Mouse (Mus musculus) gastrocnemius, adult 8-10 months (tissue): Measurements from ENCODE around the gene Rasgrp3. TPM values are rescaled to one million over a fixed set of nuclear protein-coding genes. Genes with fewer than 3 reads are reported as not detected.

Experiments
- DNase-seq, 2 experiments: peaks; one replicate each; pipeline ENCODE4 v3.0.0; 2022; ENCODE audit warnings: low spot score in 2 of 2
- total RNA-seq, 4 experiments: library from RNA; stranded (reverse); gene quantifications; 2 replicates each; pipeline ENCODE4 v1.2.4; 2022

The Rasgrp3 gene
- 10 to 100 TPM; 25.1 to 34.5 (median 30.4) TPM for total RNA-seq

GRCm38 (mm10) chr17:75435599-75435998 is at the start of gene Rasgrp3:
Gene Rasgrp3 (plus strand): TSS chr17:75435896.
- DNase-seq, result no peak

GRCm38 (mm10) chr17:75388402-75388801 is 47.3 kb upstream of the Rasgrp3 start:
- no peak for DNase-seq

GRCm38 (mm10) chr17:75390142-75390541 is 45.6 kb upstream of the Rasgrp3 start:
- no peak for DNase-seq

GRCm38 (mm10) chr17:75391429-75392192 is 44.1 kb upstream of the Rasgrp3 start:
- DNase-seq, result no peak

GRCm38 (mm10) chr17:75406405-75406804 is 29.3 kb upstream of the Rasgrp3 start:
- DNase-seq, result no peak

- no peak for DNase-seq
These were observed 18.8 kb upstream of the Rasgrp3 start for GRCm38 (mm10) chr17:75416861-75417260.

GRCm38 (mm10) chr17:75434152-75434551 is 1.5 kb upstream of the Rasgrp3 start:
- DNase-seq, result no peak

- DNase-seq, result no peak
These were observed 825 bp upstream of the Rasgrp3 start for GRCm38 (mm10) chr17:75434871-75435270.

- peak in 1 of 2 experiments; percentile 27 for DNase-seq
These were observed 399 bp downstream of the Rasgrp3 start for GRCm38 (mm10) chr17:75436095-75436494.

- no peak for DNase-seq
These were observed 1.1 kb downstream of the Rasgrp3 start for GRCm38 (mm10) chr17:75436819-75437218.

- DNase-seq, result no peak
These were observed 1.6 kb downstream of the Rasgrp3 start for GRCm38 (mm10) chr17:75437239-75437750.

GRCm38 (mm10) chr17:75438162-75438561 is 2.5 kb downstream of the Rasgrp3 start:
- DNase-seq, result no peak

- DNase-seq, result no peak
These were observed 3.4 kb downstream of the Rasgrp3 start for GRCm38 (mm10) chr17:75439062-75439461.

- no peak for DNase-seq
These were observed 4.9 kb downstream of the Rasgrp3 start for GRCm38 (mm10) chr17:75440619-75441018.

GRCm38 (mm10) chr17:75441260-75441830 is 5.6 kb downstream of the Rasgrp3 start:
- no peak for DNase-seq

- DNase-seq, result no peak
These were observed 6.7 kb downstream of the Rasgrp3 start for GRCm38 (mm10) chr17:75442352-75442751.

GRCm38 (mm10) chr17:75443064-75443621 is 7.4 kb downstream of the Rasgrp3 start:
- peak; percentile 49 to 77 for DNase-seq

GRCm38 (mm10) chr17:75448257-75448656 is 12.6 kb downstream of the Rasgrp3 start:
- no peak for DNase-seq

GRCm38 (mm10) chr17:75449022-75449421 is 13.3 kb downstream of the Rasgrp3 start:
- no peak for DNase-seq

GRCm38 (mm10) chr17:75452313-75452712 is 16.6 kb downstream of the Rasgrp3 start:
- DNase-seq, result no peak

GRCm38 (mm10) chr17:75453639-75454038 is 17.9 kb downstream of the Rasgrp3 start:
- DNase-seq, result no peak

GRCm38 (mm10) chr17:75456096-75456495 is 20.4 kb downstream of the Rasgrp3 start:
- DNase-seq, result peak in 1 of 2 experiments; percentile 34
